ENCODE assay signal across 15 mouse cellular contexts in the genomic region with DNA sequence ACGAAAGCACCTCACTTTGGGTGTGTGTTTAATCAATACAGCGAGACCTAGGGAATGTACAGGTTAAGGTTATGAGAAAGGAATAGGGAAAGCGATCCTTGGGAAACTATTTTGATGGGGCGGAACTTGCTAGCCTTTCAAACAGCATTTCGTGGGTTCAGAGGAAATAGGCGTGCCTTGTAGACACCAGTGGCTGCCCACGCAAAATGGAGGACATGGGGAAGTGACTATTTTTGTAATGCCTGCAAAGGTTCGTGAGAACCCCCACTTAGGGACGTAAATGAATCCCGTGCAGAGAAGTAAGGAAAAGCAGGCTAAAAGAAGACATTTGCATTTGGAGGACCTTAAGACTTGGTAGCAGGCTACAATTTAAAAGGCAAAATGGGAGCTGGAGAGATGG.
A peak's percentile ranks its signal among the peaks of the same experiment; 100 is the strongest.
DNase-seq lines count a peak whose midpoint lies in the region; ATAC-seq and TF ChIP-seq lines count a peak whose summit lies in the region.
"Had no signal": no experiment of that assay in that cellular context is flagged by ENCODE, and none has a peak within 500 bp of the region (broad histone marks: within the 10 kb centered on the region; RNA-seq: fewer than 3 reads in every experiment).

No protein-coding gene starts in this region.

- H3K9ac ChIP-seq in limb, embryonic 12.5 days (replicated peaks) = no peak overlapping the region
- H3K9ac ChIP-seq in limb, embryonic 13.5 days = no peak overlapping the region
- peak overlapping the region; percentile 15; the same call in 1 of the 2 replicates for H3K9ac ChIP-seq in neural tube, embryonic 15.5 days (replicated peaks)
- H3K9ac ChIP-seq: heart, embryonic 13.5 days had no signal

- ATAC-seq in limb, embryonic 12.5 days (ENCODE audit: insufficient number of reproducible peaks, insufficient read depth, low FRiP score, low TSS enrichment, low read depth) = no peak
- ATAC-seq in limb, embryonic 13.5 days (ENCODE audit: low FRiP score, low read depth) = no peak
- ATAC-seq in neural tube, embryonic 15.5 days (ENCODE audit: low FRiP score) = no peak

- no peaks in the 10 kb centered on the region for H3K36me3 ChIP-seq in limb, embryonic 12.5 days
- no peaks in the 10 kb centered on the region for H3K36me3 ChIP-seq in limb, embryonic 10.5 days
- no peaks in the 10 kb centered on the region for H3K36me3 ChIP-seq in limb, embryonic 13.5 days
- H3K36me3 ChIP-seq in neural tube, embryonic 15.5 days = no peaks in the 10 kb centered on the region
- H3K36me3 ChIP-seq: heart, embryonic 13.5 days had no signal

- no peak overlapping the region for H3K4me3 ChIP-seq in limb, embryonic 12.5 days (replicated peaks)
- no peak overlapping the region for H3K4me3 ChIP-seq in limb, embryonic 10.5 days
- H3K4me3 ChIP-seq in embryonic fibroblast, embryonic 13.5 days (ENCODE audit: insufficient read depth, low read length) = 0 out of 2 replicates have a peak overlapping the region, but pooled peaks have one; percentile 15
- no peak overlapping the region for H3K4me3 ChIP-seq in limb, embryonic 13.5 days
- H3K4me3 ChIP-seq in neural tube, embryonic 15.5 days (replicated peaks) = no peak overlapping the region
- no peak overlapping the region for H3K4me3 ChIP-seq in gastrocnemius, adult 2 months
- H3K4me3 ChIP-seq: left cerebral cortex, adult 2 months had no signal

- H3K4me2 ChIP-seq in limb, embryonic 12.5 days = 0 out of 2 replicates have a peak overlapping the region, but pooled peaks have one; percentile 34
- H3K4me2 ChIP-seq in limb, embryonic 13.5 days (replicated peaks) = peak overlapping the region; percentile 38; the same call in 1 of the 2 replicates
- peak overlapping the region; percentile 49 for H3K4me2 ChIP-seq in neural tube, embryonic 15.5 days

- H3K9me3 ChIP-seq in limb, embryonic 12.5 days = no peaks in the 10 kb centered on the region
- H3K9me3 ChIP-seq in limb, embryonic 10.5 days (replicated peaks) = no peaks in the 10 kb centered on the region
- no peaks in the 10 kb centered on the region for H3K9me3 ChIP-seq in limb, embryonic 13.5 days
- no peaks in the 10 kb centered on the region for H3K9me3 ChIP-seq in neural tube, embryonic 15.5 days (replicated peaks)
- H3K9me3 ChIP-seq: heart, embryonic 13.5 days had no signal

- peak overlapping the region; percentile 60; the same call in 1 of the 2 replicates for H3K27ac ChIP-seq in limb, embryonic 12.5 days
- H3K27ac ChIP-seq in limb, embryonic 10.5 days = no peak overlapping the region; the same call in 1 of the 2 replicates
- no peak overlapping the region for H3K27ac ChIP-seq in embryonic fibroblast, embryonic 13.5 days (ENCODE audit: insufficient read depth, low read length)
- no peak overlapping the region; the same call in 1 of the 2 replicates for H3K27ac ChIP-seq in limb, embryonic 13.5 days
- peak overlapping the region; percentile 18; the same call in 1 of the 2 replicates for H3K27ac ChIP-seq in neural tube, embryonic 15.5 days (replicated peaks)
- H3K27ac ChIP-seq in gastrocnemius, adult 2 months = no peak overlapping the region
- H3K27ac ChIP-seq: heart, embryonic 13.5 days; left cerebral cortex, adult 2 months had no signal

- 80% methylated on average over 10 of the region's 10 CpGs for WGBS in limb, embryonic 12.5 days
- 87% methylated on average over 10 of the region's 10 CpGs for WGBS in limb, embryonic 10.5 days
- 74% methylated on average over 10 of the region's 10 CpGs for WGBS in limb, embryonic 13.5 days
- WGBS in neural tube, embryonic 15.5 days = 68% methylated on average over 10 of the region's 10 CpGs

- TF ChIP-seq CTCF in embryonic fibroblast, embryonic 13.5 days (IDR thresholded peaks at IDR 0.05; ENCODE audit: borderline replicate concordance, insufficient read depth, low read length) = no peak
- TF ChIP-seq CTCF in gastrocnemius, adult 2 months (IDR thresholded peaks at IDR 0.05) = no peak

- peaks cover 6% of the 10 kb centered on the region; the same call in 1 of the 2 replicates for H3K4me1 ChIP-seq in limb, embryonic 12.5 days (replicated peaks)
- H3K4me1 ChIP-seq in limb, embryonic 10.5 days = peaks cover 9% of the 10 kb centered on the region; the same call in 1 of the 2 replicates
- H3K4me1 ChIP-seq in embryonic fibroblast, embryonic 13.5 days (ENCODE audit: control insufficient read depth, insufficient read depth, low read length) = no peaks in the 10 kb centered on the region
- peaks cover 9% of the 10 kb centered on the region for H3K4me1 ChIP-seq in limb, embryonic 13.5 days
- peaks cover 11% of the 10 kb centered on the region for H3K4me1 ChIP-seq in neural tube, embryonic 15.5 days
- H3K4me1 ChIP-seq: heart, embryonic 13.5 days had no signal

- TF ChIP-seq POLR2A in embryonic fibroblast, embryonic 13.5 days (IDR thresholded peaks at IDR 0.05; ENCODE audit: low read depth, low read length) = no peak

- intact Hi-C loops in left cerebral cortex, postnatal 4 days (cut with DNase I) = no loop called here
- intact Hi-C loops in gastrocnemius, adult 2 months (cut with DNase I) = no loop called here

- H3K27me3 ChIP-seq in limb, embryonic 12.5 days = no peaks in the 10 kb centered on the region
- no peaks in the 10 kb centered on the region for H3K27me3 ChIP-seq in limb, embryonic 10.5 days (ENCODE audit: low read depth, poor library complexity, severe bottlenecking)
- no peaks in the 10 kb centered on the region for H3K27me3 ChIP-seq in limb, embryonic 13.5 days
- no peaks in the 10 kb centered on the region for H3K27me3 ChIP-seq in neural tube, embryonic 15.5 days (replicated peaks)
- H3K27me3 ChIP-seq: CH12.LX; heart, embryonic 13.5 days had no signal

- DNase-seq in limb, embryonic 10.5 days (ENCODE audit: low spot score) = no peak
- DNase-seq in embryo, embryonic 9.5 days (ENCODE audit: extremely low spot score) = no peak
- DNase-seq in left cerebral cortex, postnatal 4 days = no peak
- no peak for DNase-seq in gastrocnemius, adult 2 months
- DNase-seq: adrenal gland, postnatal 36 days; cerebellum, adult 18-20 months; spleen, adult 18-20 months; thymus, postnatal 36 days had no signal

Comparison
In these comparisons a context has a peak if more than half of its experiments do, and no peak if none do; other contexts are left out.
1. H3K27ac ChIP-seq: peak in limb, embryonic 12.5 days (single experiment) and neural tube, embryonic 15.5 days (single experiment); none in limb, embryonic 10.5 days (single experiment), embryonic fibroblast, embryonic 13.5 days (single experiment), limb, embryonic 13.5 days (single experiment) and gastrocnemius, adult 2 months (single experiment).
2. Peak in every context shown above with its lines, with median percentiles within 50 percentile points of each other: H3K4me2 ChIP-seq.